Mouse (Mus musculus) mature B cell (primary cell): ENCODE measurements around the gene Inpp5k.

ENCODE experiments used
- in situ Hi-C: fragments of 300-500 bp; cut with MboI; formaldehyde crosslinking; loops from 2 replicates; pipeline ENCODE4 v1.14.3; 2019

Inpp5k gene

GRCm38 (mm10) chr11:75653781-75654470 is 23.1 kb downstream of the Inpp5k start:
- in situ Hi-C loops = no loop called here

- in situ Hi-C loops = no loop called here
These were observed 23.9 kb downstream of the Inpp5k start for GRCm38 (mm10) chr11:75654471-75655390.

GRCm38 (mm10) chr11:75655621-75656545 is 25.1 kb downstream of the Inpp5k start:
- in situ Hi-C loops = no loop called here

- in situ Hi-C loops = no loop called here
These were observed 26.1 kb downstream of the Inpp5k start for GRCm38 (mm10) chr11:75656621-75657590.

GRCm38 (mm10) chr11:75657841-75658240 is 27.1 kb downstream of the Inpp5k start:
- in situ Hi-C loops = no loop called here

- in situ Hi-C loops = no loop called here
These were observed 27.5 kb downstream of the Inpp5k start for GRCm38 (mm10) chr11:75658311-75658710.

GRCm38 (mm10) chr11:75658996-75659750 is 28.4 kb downstream of the Inpp5k start:
- in situ Hi-C loops = no loop called here

- in situ Hi-C loops = no loop called here
These were observed 29.3 kb downstream of the Inpp5k start for GRCm38 (mm10) chr11:75660081-75660590.

GRCm38 (mm10) chr11:75660941-75661800 is 30.4 kb downstream of the Inpp5k start:
- in situ Hi-C loops = no loop called here

- in situ Hi-C loops = no loop called here
These were observed 31.3 kb downstream of the Inpp5k start for GRCm38 (mm10) chr11:75662131-75662530.

- in situ Hi-C loops = no loop called here
These were observed 35.5 kb downstream of the Inpp5k start for GRCm38 (mm10) chr11:75666296-75666695.

- in situ Hi-C loops = no loop called here
These were observed 37.8 kb downstream of the Inpp5k start for GRCm38 (mm10) chr11:75668621-75669020.

GRCm38 (mm10) chr11:75669176-75669852 is 38.5 kb downstream of the Inpp5k start:
- in situ Hi-C loops = no loop called here

GRCm38 (mm10) chr11:75669853-75670200 is 39.0 kb downstream of the Inpp5k start:
- in situ Hi-C loops = no loop called here

GRCm38 (mm10) chr11:75671426-75672180 is 40.8 kb downstream of the Inpp5k start:
- in situ Hi-C loops = no loop called here

- in situ Hi-C loops = no loop called here
These were observed 42.6 kb downstream of the Inpp5k start for GRCm38 (mm10) chr11:75673411-75673810.

GRCm38 (mm10) chr11:75674875-75675274 is 44.1 kb downstream of the Inpp5k start:
- in situ Hi-C loops = no loop called here
